Mouse (Mus musculus) intestine, embryonic 15.5 days (tissue): Measurements from ENCODE around the gene Bsph1. TPM values are rescaled to one million over a fixed set of nuclear protein-coding genes. Genes with fewer than 3 reads are reported as not detected.
"Not testable (repeated sequence)": the region's sequence is repeated elsewhere in the genome, so short reads cannot be mapped to it uniquely, and the experiment has no call there.

Experiments
- ATAC-seq: fragments of 200-750 bp; cut with Nextera tagmentation; 2 replicates; pipeline ENCODE4 v1.8.0; 2017; ENCODE audit warnings: moderate TSS enrichment, moderate library complexity
- H3K27ac ChIP-seq: fragments of 300-500 bp; sonication (generic); 2 replicates; pipeline ENCODE4 v1.5.1; 2015; ENCODE audit warnings: mild to moderate bottlenecking, inconsistent platforms
- H3K27me3 ChIP-seq: fragments of 300-500 bp; sonication (generic); replicated peaks from 2 replicates; pipeline ENCODE4 v1.6.1; 2015; ENCODE audit warnings: inconsistent platforms
- H3K36me3 ChIP-seq: fragments of 300-500 bp; sonication (generic); 2 replicates; pipeline ENCODE4 v1.6.1; 2015; ENCODE audit warnings: inconsistent platforms
- H3K4me1 ChIP-seq: fragments of 300-500 bp; sonication (generic); replicated peaks from 2 replicates; pipeline ENCODE4 v1.6.1; 2015; ENCODE audit warnings: inconsistent platforms
- H3K4me2 ChIP-seq: fragments of 300-500 bp; sonication (generic); replicated peaks from 2 replicates; pipeline ENCODE4 v1.6.1; 2015; ENCODE audit warnings: mild to moderate bottlenecking, inconsistent platforms
- H3K4me3 ChIP-seq: fragments of 300-500 bp; sonication (generic); replicated peaks from 2 replicates; pipeline ENCODE4 v1.5.1; 2015; ENCODE audit warnings: inconsistent platforms
- H3K9ac ChIP-seq: fragments of 300-500 bp; sonication (generic); 2 replicates; pipeline ENCODE4 v1.6.1; 2015; ENCODE audit warnings: inconsistent platforms
- H3K9me3 ChIP-seq: fragments of 300-500 bp; sonication (generic); 2 replicates; pipeline ENCODE4 v1.6.1; 2016; ENCODE audit warnings: inconsistent platforms
- WGBS: fragments of 180-500 bp; shearing (Covaris S2); methylation state at CpG from one replicate; pipeline ENCODE4 v1.1.7; 2015; 5-methylcytosine and 5-hydroxymethylcytosine counted together
- polyA plus RNA-seq: library from polyadenylated mRNA; unstranded; fragments of >200 nt; fragmentation: Nextera tagmentation; extraction: Ambion mirVana; gene quantifications from 2 replicates; pipeline ENCODE4 v1.2.1, GENCODE M21; 2015

The Bsph1 gene
- not detected in 2 replicates for polyA plus RNA-seq

GRCm38 (mm10) chr7:13450541-13450940, at the start of gene Bsph1:
Gene Bsph1 (plus strand): TSS chr7:13450841.
- H3K4me2 ChIP-seq, H3K36me3 ChIP-seq, H3K9ac ChIP-seq, H3K27me3 ChIP-seq, H3K27ac ChIP-seq, ATAC-seq, H3K4me1 ChIP-seq, H3K4me3 ChIP-seq, H3K9me3 ChIP-seq: not testable (repeated sequence)
- 60% methylated on average over 1 of the region's 1 CpGs for WGBS

GRCm38 (mm10) chr7:13511539-13511938, 60.9 kb downstream of the Bsph1 start:
- H3K4me1 ChIP-seq, result no peaks in the 10 kb centered on the region
- no peak overlapping the region for H3K4me3 ChIP-seq
- no peaks in the 10 kb centered on the region for H3K9me3 ChIP-seq
- ATAC-seq, result no peak
- no peaks in the 10 kb centered on the region for H3K27me3 ChIP-seq
- 68% methylated on average over 1 of the region's 1 CpGs for WGBS
- H3K4me2 ChIP-seq, result no peak overlapping the region
- H3K9ac ChIP-seq, result no peak overlapping the region
- no peak overlapping the region for H3K27ac ChIP-seq
- H3K36me3 ChIP-seq, result no peaks in the 10 kb centered on the region

Other genes starting within 250 kb of the Bsph1 start
- gene Vmn1r89, start 237.8 kb upstream of the Bsph1 start, polyA plus RNA-seq, result not detected in 2 replicates
- gene Lig1, start 173.6 kb upstream of the Bsph1 start, polyA plus RNA-seq, result 87.2 and 89.2 TPM in 2 replicates
- gene Zswim9, start 172.1 kb upstream of the Bsph1 start, polyA plus RNA-seq, result 6.9 and 7.1 TPM in 2 replicates
- gene Pla2g4c, start 126.2 kb upstream of the Bsph1 start, polyA plus RNA-seq, result 0.54 and 0.68 TPM in 2 replicates
- gene Cabp5, start 52.7 kb upstream of the Bsph1 start, polyA plus RNA-seq, result not detected in 2 replicates
- not detected in 2 replicates for gene Bsph2, start 120.2 kb downstream of the Bsph1 start, polyA plus RNA-seq
- gene Sult2a5, start 173.1 kb downstream of the Bsph1 start, polyA plus RNA-seq, result not detected in 2 replicates